Mouse (Mus musculus) bone marrow, adult 2 months (tissue): ENCODE data around the gene Nrk.

Experiments
- CTCF ChIP-seq: fragments of 200-500 bp; IDR thresholded peaks from 2 replicates; pipeline ENCODE4 v1.5.1; 2011; ENCODE audit warnings: low read length, control low read depth; ENCODE audit not compliant: control insufficient read depth, insufficient read depth
- POLR2A ChIP-seq: fragments of 200-500 bp; IDR thresholded peaks from 2 replicates; pipeline ENCODE4 v1.6.1; 2011; ENCODE audit warnings: low read depth, mild to moderate bottlenecking, control low read depth, low read length, borderline replicate concordance; ENCODE audit not compliant: control insufficient read depth

DNA sequence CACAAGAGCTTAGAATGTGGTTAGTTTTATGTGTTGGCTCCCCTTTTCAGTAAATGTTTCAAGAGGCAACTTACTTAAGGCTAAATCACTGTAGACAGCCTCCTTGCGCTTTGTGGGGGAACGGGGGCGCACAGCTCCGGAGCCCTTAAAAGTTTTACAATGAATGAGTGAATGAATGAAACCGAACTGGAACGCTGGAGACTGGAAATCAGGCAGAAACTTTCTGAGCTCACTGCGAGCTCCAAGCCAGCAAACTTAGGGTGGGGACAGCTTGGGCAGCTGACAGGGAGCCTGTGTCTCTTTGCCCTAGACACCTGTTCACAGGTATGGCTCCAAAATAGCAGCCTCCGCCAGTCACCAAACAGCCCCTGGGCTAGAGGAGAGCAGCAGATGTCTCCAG is 864 bp upstream of the Nrk start:
- TF ChIP-seq CTCF, result no peak
- no peak for TF ChIP-seq POLR2A
